Mouse (Mus musculus): ENCODE results near the gene Cp. TPM values are rescaled to one million over a fixed set of nuclear protein-coding genes. Genes with fewer than 3 reads are reported as not detected.

Gene Cp
- polyA plus RNA-seq, 1 experiment from 2014 or later, result 2.0 TPM

GRCm38 (mm10) chr3:19962769-19963513 lies 6.1 kb downstream of the Cp start:
- no peak overlapping the region for H3K4me2 ChIP-seq (ENCODE audit: low read depth, low read length)
- ATAC-seq (ENCODE audit: insufficient read depth, low FRiP score), result no peak

DNA sequence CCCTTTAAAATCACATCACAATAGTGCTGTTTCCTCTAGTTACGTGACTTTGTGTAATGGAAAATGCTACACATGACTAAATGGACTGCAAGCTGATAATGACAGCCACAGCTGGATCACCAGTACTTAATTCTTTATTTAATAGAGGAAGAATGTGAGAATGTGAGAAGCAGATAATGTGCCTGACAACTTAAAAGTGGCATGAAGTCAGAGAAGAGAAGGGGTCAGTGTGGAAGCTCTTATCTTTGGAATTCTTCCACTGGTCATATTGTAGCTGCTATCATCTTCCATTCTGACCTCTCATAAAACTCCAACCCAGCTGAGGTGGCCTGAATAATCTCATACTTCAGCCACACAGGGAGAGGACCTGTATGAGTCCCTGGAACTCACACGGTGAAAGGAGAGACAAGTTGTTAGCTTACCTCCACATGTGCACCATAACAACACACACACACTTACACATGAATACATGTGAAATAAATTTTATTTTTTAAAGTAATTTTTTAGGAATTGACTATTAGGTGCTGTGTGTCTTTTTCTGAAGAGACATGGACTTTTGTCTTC lies 7.9 kb downstream of the Cp start:
- Histone ChIP-seq H3K36me3 (ENCODE audit: control insufficient read depth, insufficient read depth, low read length) (no peaks in the 10 kb centered on the region), H3K4me2 (ENCODE audit: low read depth, low read length) (no peak overlapping the region), H3K27me3 (ENCODE audit: control insufficient read depth, insufficient read depth, low read length) (no peaks in the 10 kb centered on the region), H3K4me3 (replicated peaks; ENCODE audit: low read length) (no peak overlapping the region), H3K4me1 (ENCODE audit: control insufficient read depth, insufficient read depth, low read length) (no peaks in the 10 kb centered on the region), H3K27ac (ENCODE audit: low read length) (no peak overlapping the region), H3K9ac (ENCODE audit: low read length) (no peak overlapping the region), H3K9me3 (replicated peaks; ENCODE audit: control insufficient read depth, low read length) (no peaks in the 10 kb centered on the region)
- no peak for ATAC-seq (ENCODE audit: insufficient read depth, low FRiP score)
- 73% methylated on average over 2 of the region's 2 CpGs for WGBS

More at GRCm38 (mm10) chr3:19962769-19963513, 6.1 kb downstream of the Cp start:
- Histone ChIP-seq H3K27me3 (ENCODE audit: control insufficient read depth, insufficient read depth, low read length) (no peaks in the 10 kb centered on the region), H3K9ac (ENCODE audit: low read length) (no peak overlapping the region), H3K36me3 (ENCODE audit: control insufficient read depth, insufficient read depth, low read length) (no peaks in the 10 kb centered on the region), H3K27ac (ENCODE audit: low read length) (no peak overlapping the region), H3K4me1 (ENCODE audit: control insufficient read depth, insufficient read depth, low read length) (no peaks in the 10 kb centered on the region), H3K4me3 (replicated peaks; ENCODE audit: low read length) (no peak overlapping the region), H3K9me3 (replicated peaks; ENCODE audit: control insufficient read depth, low read length) (no peaks in the 10 kb centered on the region)
- 68% methylated on average over 3 of the region's 3 CpGs for WGBS

- Histone ChIP-seq H3K9me3 (replicated peaks; ENCODE audit: control insufficient read depth, low read length) (no peaks in the 10 kb centered on the region), H3K27ac (ENCODE audit: low read length) (no peak overlapping the region), H3K27me3 (ENCODE audit: control insufficient read depth, insufficient read depth, low read length) (no peaks in the 10 kb centered on the region), H3K4me2 (ENCODE audit: low read depth, low read length) (no peak overlapping the region), H3K4me1 (ENCODE audit: control insufficient read depth, insufficient read depth, low read length) (no peaks in the 10 kb centered on the region), H3K9ac (ENCODE audit: low read length) (no peak overlapping the region), H3K4me3 (replicated peaks; ENCODE audit: low read length) (no peak overlapping the region), H3K36me3 (ENCODE audit: control insufficient read depth, insufficient read depth, low read length) (no peaks in the 10 kb centered on the region)
- ATAC-seq (ENCODE audit: insufficient read depth, low FRiP score), result no peak
- 86% methylated on average over 5 of the region's 5 CpGs for WGBS
Measured at GRCm38 (mm10) chr3:19965239-19965638, 8.4 kb downstream of the Cp start.

GRCm38 (mm10) chr3:19966072-19966471 lies 9.2 kb downstream of the Cp start:
- Histone ChIP-seq H3K36me3 (ENCODE audit: control insufficient read depth, insufficient read depth, low read length) (no peaks in the 10 kb centered on the region), H3K27ac (ENCODE audit: low read length) (no peak overlapping the region), H3K27me3 (ENCODE audit: control insufficient read depth, insufficient read depth, low read length) (no peaks in the 10 kb centered on the region), H3K4me2 (ENCODE audit: low read depth, low read length) (no peak overlapping the region), H3K9ac (ENCODE audit: low read length) (no peak overlapping the region), H3K4me3 (replicated peaks; ENCODE audit: low read length) (no peak overlapping the region), H3K4me1 (ENCODE audit: control insufficient read depth, insufficient read depth, low read length) (no peaks in the 10 kb centered on the region), H3K9me3 (replicated peaks; ENCODE audit: control insufficient read depth, low read length) (no peaks in the 10 kb centered on the region)
- WGBS, result 81% methylated on average over 4 of the region's 4 CpGs
- no peak for ATAC-seq (ENCODE audit: insufficient read depth, low FRiP score)

- Histone ChIP-seq H3K36me3 (ENCODE audit: control insufficient read depth, insufficient read depth, low read length) (no peaks in the 10 kb centered on the region), H3K4me3 (replicated peaks; ENCODE audit: low read length) (no peak overlapping the region), H3K9ac (ENCODE audit: low read length) (no peak overlapping the region), H3K9me3 (replicated peaks; ENCODE audit: control insufficient read depth, low read length) (no peaks in the 10 kb centered on the region), H3K4me1 (ENCODE audit: control insufficient read depth, insufficient read depth, low read length) (no peaks in the 10 kb centered on the region), H3K27me3 (ENCODE audit: control insufficient read depth, insufficient read depth, low read length) (no peaks in the 10 kb centered on the region), H3K27ac (ENCODE audit: low read length) (no peak overlapping the region), H3K4me2 (ENCODE audit: low read depth, low read length) (no peak overlapping the region)
- ATAC-seq (ENCODE audit: insufficient read depth, low FRiP score), result no peak
- WGBS, result 41% methylated on average over 4 of the region's 4 CpGs
Measured at GRCm38 (mm10) chr3:19978474-19978873, 21.6 kb downstream of the Cp start.

GRCm38 (mm10) chr3:19981156-19981555 lies 24.3 kb downstream of the Cp start:
- Histone ChIP-seq H3K9ac (ENCODE audit: low read length) (no peak overlapping the region), H3K9me3 (replicated peaks; ENCODE audit: control insufficient read depth, low read length) (no peaks in the 10 kb centered on the region), H3K4me1 (ENCODE audit: control insufficient read depth, insufficient read depth, low read length) (no peaks in the 10 kb centered on the region), H3K4me2 (ENCODE audit: low read depth, low read length) (no peak overlapping the region), H3K27me3 (ENCODE audit: control insufficient read depth, insufficient read depth, low read length) (no peaks in the 10 kb centered on the region), H3K27ac (ENCODE audit: low read length) (no peak overlapping the region), H3K36me3 (ENCODE audit: control insufficient read depth, insufficient read depth, low read length) (no peaks in the 10 kb centered on the region), H3K4me3 (replicated peaks; ENCODE audit: low read length) (no peak overlapping the region)
- ATAC-seq (ENCODE audit: insufficient read depth, low FRiP score), result no peak
- 84% methylated on average over 2 of the region's 2 CpGs for WGBS

DNA sequence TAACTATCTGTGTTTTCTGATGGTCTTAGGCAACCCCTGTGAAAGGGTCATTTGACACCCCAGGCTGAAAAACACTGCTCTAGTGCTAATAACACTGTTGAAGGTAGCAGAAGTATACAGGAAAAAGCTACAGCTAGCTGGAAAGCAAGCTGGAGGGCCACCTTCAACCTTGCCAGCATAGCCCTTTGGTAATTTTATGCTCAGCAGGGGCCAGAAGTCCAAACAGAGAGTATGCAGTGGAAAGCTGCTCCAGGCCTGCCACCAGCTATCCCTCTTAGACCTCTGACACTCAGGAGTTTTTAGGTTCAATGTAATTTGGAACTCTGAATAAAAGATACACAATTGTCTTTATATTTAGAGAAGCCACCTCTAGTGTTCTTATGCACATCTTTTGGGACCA lies 26.0 kb downstream of the Cp start:
- no peak overlapping the region for H3K4me2 ChIP-seq (ENCODE audit: low read depth, low read length)
- H3K27me3 ChIP-seq (ENCODE audit: control insufficient read depth, insufficient read depth, low read length), result no peaks in the 10 kb centered on the region
- no peak overlapping the region for H3K27ac ChIP-seq (ENCODE audit: low read length)
- H3K4me1 ChIP-seq (ENCODE audit: control insufficient read depth, insufficient read depth, low read length), result no peaks in the 10 kb centered on the region
- no peaks in the 10 kb centered on the region for H3K36me3 ChIP-seq (ENCODE audit: control insufficient read depth, insufficient read depth, low read length)
- no peaks in the 10 kb centered on the region for H3K9me3 ChIP-seq (replicated peaks; ENCODE audit: control insufficient read depth, low read length)
- H3K4me3 ChIP-seq (replicated peaks; ENCODE audit: low read length), result no peak overlapping the region
- ATAC-seq (ENCODE audit: insufficient read depth, low FRiP score), result no peak
- no peak overlapping the region for H3K9ac ChIP-seq (ENCODE audit: low read length)

DNA sequence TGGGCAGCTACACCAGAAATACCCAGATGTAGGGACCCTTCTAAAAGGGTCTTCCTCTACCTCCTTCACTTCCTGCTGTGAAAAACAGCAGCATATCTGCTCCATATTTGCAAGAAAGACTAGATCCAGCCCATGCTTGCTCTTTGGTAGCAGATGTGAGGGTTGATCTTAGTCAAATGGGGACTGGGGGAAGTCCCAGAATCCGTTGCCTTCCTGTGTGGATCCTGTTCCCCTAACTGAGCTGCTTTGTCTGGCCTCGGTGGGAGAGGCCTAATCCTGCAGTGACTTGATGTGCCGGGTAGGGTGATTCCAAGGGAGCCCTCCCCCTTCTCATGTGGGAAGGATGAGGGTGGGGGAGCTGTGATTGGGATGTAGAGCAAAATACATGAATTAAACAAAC lies 29.3 kb downstream of the Cp start:
- H3K9me3 ChIP-seq (replicated peaks; ENCODE audit: control insufficient read depth, low read length), result no peaks in the 10 kb centered on the region
- no peak for ATAC-seq (ENCODE audit: insufficient read depth, low FRiP score)
- WGBS, result 47% methylated on average over 3 of the region's 3 CpGs
- no peaks in the 10 kb centered on the region for H3K36me3 ChIP-seq (ENCODE audit: control insufficient read depth, insufficient read depth, low read length)
- H3K9ac ChIP-seq (ENCODE audit: low read length), result no peak overlapping the region
- H3K27me3 ChIP-seq (ENCODE audit: control insufficient read depth, insufficient read depth, low read length), result no peaks in the 10 kb centered on the region
- H3K4me2 ChIP-seq (ENCODE audit: low read depth, low read length), result no peak overlapping the region
- H3K27ac ChIP-seq (ENCODE audit: low read length), result no peak overlapping the region
- no peak overlapping the region for H3K4me3 ChIP-seq (replicated peaks; ENCODE audit: low read length)
- H3K4me1 ChIP-seq (ENCODE audit: control insufficient read depth, insufficient read depth, low read length), result no peaks in the 10 kb centered on the region

GRCm38 (mm10) chr3:19990031-19990430 lies 33.2 kb downstream of the Cp start:
- H3K4me1 ChIP-seq (ENCODE audit: control insufficient read depth, insufficient read depth, low read length), result no peaks in the 10 kb centered on the region
- whole genome bisulfite sequencing, result 78% methylated on average over 3 of the region's 3 CpGs
- H3K9me3 ChIP-seq (replicated peaks; ENCODE audit: control insufficient read depth, low read length), result no peaks in the 10 kb centered on the region
- no peaks in the 10 kb centered on the region for H3K27me3 ChIP-seq (ENCODE audit: control insufficient read depth, insufficient read depth, low read length)
- no peak overlapping the region for H3K27ac ChIP-seq (ENCODE audit: low read length)
- no peak overlapping the region for H3K9ac ChIP-seq (ENCODE audit: low read length)
- ATAC-seq (ENCODE audit: insufficient read depth, low FRiP score), result no peak
- no peak overlapping the region for H3K4me2 ChIP-seq (ENCODE audit: low read depth, low read length)
- no peak overlapping the region for H3K4me3 ChIP-seq (replicated peaks; ENCODE audit: low read length)
- H3K36me3 ChIP-seq (ENCODE audit: control insufficient read depth, insufficient read depth, low read length), result no peaks in the 10 kb centered on the region

Measured in stomach, embryonic 16.5 days (tissue).